Mouse (Mus musculus) embryonic fibroblast, embryonic 13.5 days (primary cell): ENCODE results near the gene Rps12-ps3. TPM values are rescaled to one million over a fixed set of nuclear protein-coding genes. Genes with fewer than 3 reads are reported as not detected.

Experiments
- H3K27ac ChIP-seq: 2 replicates; pipeline ENCODE4 v1.5.1; 2012; ENCODE audit warnings: low read length, control low read depth, inconsistent platforms; ENCODE audit not compliant: insufficient read depth
- H3K4me1 ChIP-seq: 2 replicates; pipeline ENCODE4 v1.6.1; 2011; ENCODE audit warnings: low read length; ENCODE audit not compliant: control insufficient read depth, insufficient read depth
- H3K4me3 ChIP-seq: 2 replicates; pipeline ENCODE4 v1.5.1; 2011; ENCODE audit warnings: mild to moderate bottlenecking, control low read depth, low read length; ENCODE audit not compliant: insufficient read depth
- CTCF ChIP-seq: IDR thresholded peaks from 2 replicates; pipeline ENCODE4 v1.5.1; 2011; ENCODE audit warnings: mild to moderate bottlenecking, control low read depth, low read length, moderate library complexity, borderline replicate concordance; ENCODE audit not compliant: insufficient read depth
- POLR2A ChIP-seq: IDR thresholded peaks from 2 replicates; pipeline ENCODE4 v1.6.1; 2011; ENCODE audit warnings: low read depth, mild to moderate bottlenecking, control low read depth, low read length, moderate library complexity
- polyA plus RNA-seq: library from polyadenylated mRNA; stranded (reverse); fragments of >200 nt; gene quantifications from 2 replicates; pipeline ENCODE4 v1.2.4, GENCODE M21; 2011; ENCODE audit warnings: low read depth; ENCODE audit not compliant: missing spikeins, insufficient read length

Gene Rps12-ps3
- polyA plus RNA-seq, 1 experiment, result 496 TPM

DNA sequence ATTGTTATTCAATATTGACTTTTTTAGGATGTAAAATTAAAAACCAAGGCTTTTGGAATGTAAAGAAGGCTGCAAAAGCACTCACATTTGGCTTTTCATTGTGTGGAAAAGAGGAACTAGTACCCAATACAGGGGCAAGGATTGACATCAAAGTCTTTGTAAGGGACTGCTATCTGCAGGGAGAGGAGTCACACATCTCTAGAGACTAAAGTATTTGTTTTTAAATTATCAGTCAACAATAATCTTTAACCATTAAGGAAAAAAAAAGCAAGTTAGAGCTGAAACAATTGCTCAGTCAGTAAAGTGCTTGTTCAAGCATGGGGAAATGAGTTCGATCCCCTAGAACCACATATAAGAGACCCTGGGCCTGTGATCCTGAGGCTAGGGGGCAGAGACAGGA lies 14.6 kb downstream of the Rps12-ps3 start:
- TF ChIP-seq POLR2A, result no peak
- no peak for TF ChIP-seq CTCF
- no peak overlapping the region for H3K27ac ChIP-seq
- H3K4me1 ChIP-seq, result peaks cover 7% of the 10 kb centered on the region
- H3K4me3 ChIP-seq, result no peak overlapping the region

DNA sequence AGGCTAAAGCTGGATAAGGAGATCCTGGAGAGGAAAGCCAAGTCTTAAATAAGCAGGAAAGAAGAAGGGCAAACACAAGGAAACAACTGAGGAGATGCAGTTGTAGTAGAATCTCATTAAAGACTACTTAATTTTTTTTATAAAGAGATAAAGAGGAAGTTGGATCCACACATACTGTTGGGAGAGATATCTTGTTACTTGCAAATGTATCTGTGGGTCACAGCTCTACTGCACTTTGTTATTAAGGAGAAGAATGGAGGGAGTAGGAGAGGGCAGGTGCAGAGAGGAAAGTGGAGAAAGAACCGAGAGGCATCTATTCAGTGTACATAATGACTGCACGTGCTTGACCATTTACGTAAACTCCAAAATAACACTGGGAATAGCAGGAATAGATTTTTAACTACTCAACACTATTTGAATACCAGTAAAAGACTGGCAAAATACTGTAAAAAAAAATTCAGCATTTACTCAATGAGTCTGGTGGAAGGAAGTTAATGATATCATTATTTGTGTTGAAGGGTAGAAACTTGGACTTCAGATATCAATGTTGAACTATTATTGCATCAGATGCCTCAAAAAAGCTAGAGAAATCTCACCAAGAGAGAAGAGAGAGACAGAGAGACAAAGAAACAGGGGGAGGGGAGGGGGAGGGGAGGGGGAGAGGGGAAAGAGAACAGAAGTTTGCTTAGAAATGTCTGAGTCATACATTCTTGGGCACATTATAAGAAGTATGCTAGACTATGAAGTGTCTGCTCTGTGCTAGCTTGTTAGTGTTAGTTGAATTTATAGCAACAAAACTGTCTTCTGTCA lies 16.0 kb downstream of the Rps12-ps3 start:
- no peak overlapping the region for H3K4me3 ChIP-seq
- peak overlapping the region; percentile 98 for H3K27ac ChIP-seq
- peaks cover 7% of the 10 kb centered on the region for H3K4me1 ChIP-seq
- no peak for TF ChIP-seq POLR2A
- TF ChIP-seq CTCF, result no peak

DNA sequence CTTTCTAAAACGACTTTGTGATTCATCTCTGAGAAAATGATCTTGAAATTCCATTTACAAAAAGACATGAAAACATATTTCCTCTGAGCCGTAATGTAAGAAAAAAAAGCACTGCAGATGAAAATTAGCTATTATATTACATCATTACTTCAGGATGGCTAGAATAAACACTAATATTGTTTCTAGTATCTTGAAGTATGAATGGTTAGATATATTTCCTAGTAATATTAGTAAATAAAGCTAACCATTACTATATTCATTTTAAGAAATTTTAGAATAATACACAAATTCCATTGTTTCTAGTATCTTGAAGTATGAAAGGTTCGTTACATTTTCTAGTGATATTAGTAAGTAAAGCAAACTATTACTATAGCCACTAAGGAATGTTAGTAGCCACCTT lies 17.8 kb downstream of the Rps12-ps3 start:
- no peak overlapping the region for H3K4me3 ChIP-seq
- H3K4me1 ChIP-seq, result peaks cover 7% of the 10 kb centered on the region
- H3K27ac ChIP-seq, result no peak overlapping the region
- no peak for TF ChIP-seq CTCF
- TF ChIP-seq POLR2A, result no peak

DNA sequence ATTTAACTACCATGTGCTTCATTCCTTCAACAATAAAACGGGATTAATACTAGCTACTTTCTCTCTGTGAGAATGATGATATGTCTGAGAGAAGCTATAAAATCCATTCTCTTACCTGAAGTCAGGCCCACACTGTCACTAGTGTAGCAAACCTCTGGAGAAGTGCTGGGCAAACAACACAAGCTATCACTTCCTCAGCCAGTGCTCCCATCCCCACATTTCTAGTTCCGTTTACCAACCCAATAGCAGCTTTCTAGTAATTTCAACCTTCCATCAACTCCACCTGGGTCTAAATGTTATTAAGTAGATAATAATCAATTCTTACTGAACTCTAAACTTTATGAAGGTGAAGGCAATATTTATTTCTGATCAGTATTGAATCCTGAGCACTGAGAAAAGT lies 20.9 kb downstream of the Rps12-ps3 start:
- Histone ChIP-seq H3K27ac (no peak overlapping the region), H3K4me1 (peaks cover 1% of the 10 kb centered on the region), H3K4me3 (peak overlapping the region; percentile 93)
- TF ChIP-seq CTCF (no peak), POLR2A (no peak)

DNA sequence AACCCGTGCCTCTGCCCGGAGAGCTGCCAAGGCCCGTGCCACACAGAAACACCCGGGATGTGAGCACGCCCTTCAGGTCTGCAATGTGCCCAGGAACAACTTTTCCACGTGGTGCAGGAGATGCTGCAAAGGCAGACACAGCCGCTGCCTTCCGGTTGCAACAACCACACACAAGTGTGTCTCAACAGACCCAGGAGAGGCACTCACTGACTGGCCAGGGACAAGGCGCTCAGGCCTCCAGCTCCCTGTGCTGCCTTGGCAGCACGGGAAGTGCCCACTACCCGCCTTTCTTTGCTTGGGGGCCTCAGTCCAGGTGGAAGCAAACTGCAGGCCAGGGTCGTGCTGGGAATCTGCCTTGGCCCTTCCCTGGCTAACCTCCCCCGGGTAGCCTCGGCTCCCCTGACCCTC lies 22.2 kb downstream of the Rps12-ps3 start:
- Histone ChIP-seq H3K4me1 (no peaks in the 10 kb centered on the region), H3K27ac (no peak overlapping the region), H3K4me3 (peak overlapping the region; percentile 93)
- TF ChIP-seq CTCF (no peak), POLR2A (no peak)

DNA sequence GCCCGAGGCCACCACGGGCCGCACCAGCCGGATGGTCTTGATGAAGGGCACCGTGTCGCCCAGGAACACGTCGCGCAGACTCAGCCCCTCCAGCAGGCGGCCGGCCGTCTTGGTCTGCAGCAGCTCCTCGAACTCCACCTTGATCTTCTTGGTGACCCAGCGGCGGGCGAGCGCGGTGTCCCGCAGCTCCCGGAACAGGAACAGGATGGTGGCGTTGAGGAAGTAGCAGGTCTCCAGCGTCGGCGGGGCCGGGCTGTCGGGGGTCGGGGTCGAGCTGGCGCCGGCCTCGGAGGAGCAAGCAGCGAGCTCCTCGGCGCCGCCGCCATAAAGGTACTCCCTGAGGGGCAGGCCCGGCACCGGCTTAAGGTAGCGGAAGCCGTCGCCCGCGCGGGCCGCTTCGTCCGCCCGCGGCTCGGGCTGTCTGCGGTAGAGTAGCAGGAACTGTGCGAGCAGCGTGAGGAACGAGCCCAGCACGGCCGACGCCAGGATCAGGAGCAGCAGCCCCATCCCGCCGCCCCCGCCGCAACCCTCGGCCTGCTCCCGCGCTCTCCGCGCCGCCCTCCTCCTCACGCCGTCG lies 23.1 kb downstream of the Rps12-ps3 start:
- Histone ChIP-seq H3K27ac (peak overlapping the region; percentile 68), H3K4me3 (peak overlapping the region; percentile 93), H3K4me1 (no peaks in the 10 kb centered on the region)
- TF ChIP-seq CTCF (no peak), POLR2A (no peak)

DNA sequence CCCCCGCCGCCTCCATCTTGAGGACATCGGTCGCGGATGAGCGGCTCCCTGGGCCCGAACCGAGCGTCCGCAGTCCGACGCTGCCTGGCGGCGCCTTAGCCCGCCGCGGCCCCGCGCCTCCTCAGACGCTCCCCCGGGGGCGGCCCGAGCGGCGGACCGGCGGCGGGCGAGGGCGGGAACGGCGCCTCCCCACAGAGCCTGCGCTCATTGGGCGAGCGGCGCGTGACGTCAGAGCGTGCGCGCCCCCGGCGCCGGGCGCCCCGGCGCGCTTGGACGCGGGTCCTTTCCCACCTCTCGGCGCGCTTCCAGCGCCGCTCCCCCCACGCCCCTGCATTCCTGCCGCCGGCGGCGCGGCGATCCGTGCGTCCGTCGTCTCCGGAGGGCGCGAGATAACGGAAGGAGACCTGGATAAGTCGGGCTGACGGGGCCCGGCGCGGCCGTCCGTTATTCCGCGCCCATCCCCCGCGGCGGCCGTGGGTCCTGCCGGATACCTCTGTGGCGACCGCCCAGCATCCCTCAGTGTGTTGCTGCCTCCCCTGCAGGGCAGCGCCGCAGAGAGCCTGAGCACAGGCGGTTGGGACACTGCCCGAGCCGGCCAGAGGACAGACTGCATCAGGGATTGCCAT lies 23.7 kb downstream of the Rps12-ps3 start, which contains the start of gene Pdzd8:
Gene Pdzd8, minus strand, starts transcription at position 123 of the 626 bp plus-strand sequence.
- H3K4me1 ChIP-seq, result no peaks in the 10 kb centered on the region
- peak within 1 kb of the TSS; percentile 68 for H3K27ac ChIP-seq
- TF ChIP-seq POLR2A (peak; percentile 71), CTCF (no peak)
- peak within 1 kb of the TSS; percentile 93 for H3K4me3 ChIP-seq

DNA sequence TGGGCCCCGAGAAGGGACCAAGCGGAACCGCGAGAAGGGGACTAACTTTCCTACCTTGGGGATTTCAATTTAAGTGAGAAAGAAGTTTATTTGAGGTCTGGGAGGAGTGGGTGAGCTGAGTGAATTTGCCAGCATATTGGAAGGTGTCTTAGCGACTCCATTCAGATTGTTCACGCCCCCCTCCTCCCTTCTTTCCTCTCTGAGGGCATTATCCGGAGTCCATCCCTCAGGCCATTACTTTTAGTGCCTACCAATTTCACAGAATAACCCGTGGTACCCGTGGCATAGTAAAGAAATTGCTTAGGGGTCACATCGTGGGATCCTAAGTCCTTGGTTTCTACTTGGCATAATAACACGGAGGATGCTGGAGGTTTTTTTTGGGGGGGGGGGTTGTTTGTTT lies 24.2 kb downstream of the Rps12-ps3 start:
- Histone ChIP-seq H3K4me3 (peak overlapping the region; percentile 58), H3K4me1 (no peaks in the 10 kb centered on the region)
- TF ChIP-seq CTCF (no peak), POLR2A (no peak)

DNA sequence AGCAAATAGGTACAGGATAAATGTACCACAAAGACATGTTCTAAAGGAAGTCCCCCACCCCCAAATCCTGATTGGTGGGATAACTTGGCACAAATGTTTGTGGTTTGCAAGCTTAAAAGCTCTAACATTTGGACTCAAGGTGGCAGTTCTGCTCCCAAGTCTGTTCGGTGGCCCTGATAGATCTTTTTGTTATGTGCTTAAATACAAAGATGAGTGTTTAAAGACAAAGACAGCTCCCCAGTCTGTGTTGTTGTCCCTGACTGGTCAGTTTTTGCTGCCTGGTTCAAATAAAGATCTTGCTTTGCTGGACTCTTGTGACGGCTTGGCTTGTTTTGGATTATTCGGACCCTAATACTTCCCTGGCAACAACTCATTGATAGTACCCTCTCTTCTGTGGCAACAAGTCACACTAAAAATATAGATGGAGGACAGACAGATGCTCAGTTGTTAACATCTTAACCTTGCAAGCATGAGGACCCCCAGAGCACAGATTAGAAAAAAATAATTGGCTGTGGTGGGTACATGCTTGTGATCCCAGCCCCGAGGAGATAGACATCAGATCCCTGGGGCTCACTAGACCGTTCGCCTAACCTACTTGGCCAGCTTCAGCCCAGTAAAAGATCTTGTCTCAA lies 27.4 kb downstream of the Rps12-ps3 start:
- H3K4me3 ChIP-seq, result no peak overlapping the region
- TF ChIP-seq POLR2A, result no peak
- no peaks in the 10 kb centered on the region for H3K4me1 ChIP-seq
- no peak overlapping the region for H3K27ac ChIP-seq

More for the DNA sequence above, 24.2 kb downstream of the Rps12-ps3 start:
- H3K27ac ChIP-seq, result peak overlapping the region; percentile 59

DNA sequence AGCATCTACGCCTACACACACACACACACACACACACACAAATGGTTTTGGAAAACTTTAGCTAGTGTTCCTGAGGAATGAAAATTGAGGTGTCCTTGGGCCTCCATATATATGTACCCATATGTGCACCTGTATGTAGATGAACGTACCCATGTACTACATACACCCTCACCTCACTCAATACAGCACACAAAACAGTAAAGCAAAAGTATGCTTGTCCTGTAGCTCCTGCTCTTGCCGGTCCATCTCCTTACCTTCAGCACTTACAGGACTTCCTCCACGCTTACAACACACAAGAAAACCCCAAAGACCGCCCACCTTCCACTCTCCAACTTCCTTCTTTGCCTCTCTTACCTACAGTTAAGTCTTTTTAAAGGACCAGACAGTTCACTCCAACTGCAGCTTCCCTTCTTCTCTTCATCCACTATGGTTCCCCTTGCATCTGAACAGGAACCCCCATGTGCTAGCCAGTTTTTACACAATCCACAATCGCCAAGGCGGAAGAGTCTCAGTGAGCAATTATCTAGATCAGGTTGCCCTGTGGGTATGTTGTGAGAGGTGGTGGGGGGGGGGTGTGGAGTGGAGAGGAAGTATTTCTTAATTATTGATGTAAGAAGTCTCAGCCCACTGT lies 28.3 kb downstream of the Rps12-ps3 start:
- H3K4me1 ChIP-seq, result no peaks in the 10 kb centered on the region
- TF ChIP-seq POLR2A (no peak), CTCF (no peak)
- H3K27ac ChIP-seq, result no peak overlapping the region
- H3K4me3 ChIP-seq, result no peak overlapping the region
